Mouse (Mus musculus) embryonic facial prominence, embryonic 12.5 days (tissue): ENCODE measurements around the gene Cacna1c. TPM values are rescaled to one million over a fixed set of nuclear protein-coding genes. Genes with fewer than 3 reads are reported as not detected.

Experiments used
- ATAC-seq: fragments of 200-750 bp; cut with Nextera tagmentation; 2 replicates; pipeline ENCODE4 v1.8.0; 2017; ENCODE audit not compliant: insufficient number of reproducible peaks, insufficient read depth, low FRiP score, low TSS enrichment
- H3K27ac ChIP-seq: fragments of 300-500 bp; sonication (generic); 2 replicates; pipeline ENCODE4 v1.5.1; 2016; ENCODE audit warnings: mild to moderate bottlenecking
- H3K27me3 ChIP-seq: fragments of 300-500 bp; sonication (generic); 2 replicates; pipeline ENCODE4 v1.6.1; 2016; ENCODE audit warnings: mild to moderate bottlenecking, moderate library complexity
- H3K36me3 ChIP-seq: fragments of 300-500 bp; sonication (generic); 2 replicates; pipeline ENCODE4 v1.6.1; 2016; ENCODE audit warnings: mild to moderate bottlenecking
- H3K4me1 ChIP-seq: fragments of 300-500 bp; sonication (generic); 2 replicates; pipeline ENCODE4 v1.6.1; 2016
- H3K4me2 ChIP-seq: fragments of 300-500 bp; sonication (generic); replicated peaks from 2 replicates; pipeline ENCODE4 v1.6.1; 2016; ENCODE audit warnings: mild to moderate bottlenecking, moderate library complexity
- H3K4me3 ChIP-seq: fragments of 300-500 bp; sonication (generic); 2 replicates; pipeline ENCODE4 v1.5.1; 2016; ENCODE audit warnings: mild to moderate bottlenecking
- H3K9ac ChIP-seq: fragments of 300-500 bp; sonication (generic); 2 replicates; pipeline ENCODE4 v1.6.1; 2016; ENCODE audit warnings: mild to moderate bottlenecking, moderate library complexity
- H3K9me3 ChIP-seq: fragments of 300-500 bp; sonication (generic); 2 replicates; pipeline ENCODE4 v1.6.1; 2016; ENCODE audit warnings: mild to moderate bottlenecking, moderate library complexity
- WGBS: fragments of 180-500 bp; shearing (Covaris S2); methylation state at CpG from one replicate; pipeline ENCODE4 v1.1.7; 2016; 5-methylcytosine and 5-hydroxymethylcytosine counted together
- polyA plus RNA-seq: library from polyadenylated mRNA; unstranded; fragments of >200 nt; fragmentation: Nextera tagmentation; extraction: Ambion mirVana; gene quantifications from 2 replicates; pipeline ENCODE4 v1.2.1, GENCODE M21; 2016

Cacna1c gene
- 10.2 and 11.9 TPM in 2 replicates for polyA plus RNA-seq

GRCm38 (mm10) chr6:119196382-119197305, at the start of gene Cacna1c:
Gene Cacna1c, minus strand, starts transcription at chr6:119196418.
- WGBS = 82% methylated on average over 17 of the region's 17 CpGs
- H3K4me3 ChIP-seq = no peak within 1 kb of the TSS
- no peaks in the 10 kb centered on the region for H3K27me3 ChIP-seq
- H3K27ac ChIP-seq = no peak within 1 kb of the TSS
- H3K4me1 ChIP-seq = peaks cover 18% of the 10 kb centered on the region
- ATAC-seq = no peak
- no peak within 1 kb of the TSS for H3K9ac ChIP-seq
- H3K9me3 ChIP-seq = no peaks in the 10 kb centered on the region
- peaks cover 16% of the 10 kb centered on the region for H3K36me3 ChIP-seq
- H3K4me2 ChIP-seq = no peak within 1 kb of the TSS

GRCm38 (mm10) chr6:119240871-119241705, 44.9 kb upstream of the Cacna1c start:
- Histone ChIP-seq H3K27me3 (no peaks in the 10 kb centered on the region), H3K36me3 (no peaks in the 10 kb centered on the region), H3K4me1 (peaks cover 5% of the 10 kb centered on the region), H3K4me3 (no peak overlapping the region), H3K9me3 (peaks cover 2% of the 10 kb centered on the region; the same call in 1 of the 2 replicates), H3K4me2 (no peak overlapping the region), H3K9ac (no peak overlapping the region), H3K27ac (no peak overlapping the region)
- no peak for ATAC-seq
- 38% methylated on average over 21 of the region's 21 CpGs for WGBS

- Histone ChIP-seq H3K9ac (no peak overlapping the region), H3K4me1 (peaks cover 5% of the 10 kb centered on the region), H3K9me3 (no peaks in the 10 kb centered on the region), H3K27ac (no peak overlapping the region), H3K36me3 (no peaks in the 10 kb centered on the region), H3K4me3 (no peak overlapping the region), H3K4me2 (no peak overlapping the region), H3K27me3 (no peaks in the 10 kb centered on the region)
- 78% methylated on average over 7 of the region's 7 CpGs for WGBS
- ATAC-seq = no peak
Observed at GRCm38 (mm10) chr6:119240256-119240655, 44.0 kb upstream of the Cacna1c start.

- no peak overlapping the region for H3K4me3 ChIP-seq
- H3K4me2 ChIP-seq = no peak overlapping the region
- no peak for ATAC-seq
Observed at GRCm38 (mm10) chr6:119239341-119240005, 43.3 kb upstream of the Cacna1c start.

GRCm38 (mm10) chr6:119237427-119237989, 41.3 kb upstream of the Cacna1c start:
- no peak overlapping the region for H3K9ac ChIP-seq
- no peak overlapping the region for H3K4me3 ChIP-seq
- no peak overlapping the region for H3K27ac ChIP-seq
- no peaks in the 10 kb centered on the region for H3K36me3 ChIP-seq
- no peak for ATAC-seq
- H3K4me1 ChIP-seq = peaks cover 5% of the 10 kb centered on the region
- no peaks in the 10 kb centered on the region for H3K9me3 ChIP-seq
- H3K4me2 ChIP-seq = no peak overlapping the region
- 64% methylated on average over 8 of the region's 8 CpGs for WGBS
- H3K27me3 ChIP-seq = no peaks in the 10 kb centered on the region

More at GRCm38 (mm10) chr6:119239341-119240005, 43.3 kb upstream of the Cacna1c start:
- no peak overlapping the region for H3K27ac ChIP-seq
- no peaks in the 10 kb centered on the region for H3K36me3 ChIP-seq
- H3K9me3 ChIP-seq = no peaks in the 10 kb centered on the region
- H3K9ac ChIP-seq = no peak overlapping the region
- H3K4me1 ChIP-seq = peaks cover 5% of the 10 kb centered on the region
- H3K27me3 ChIP-seq = no peaks in the 10 kb centered on the region
- 71% methylated on average over 5 of the region's 5 CpGs for WGBS

GRCm38 (mm10) chr6:119236241-119236640, 40.0 kb upstream of the Cacna1c start, which contains the start of gene Cacna2d4:
Gene Cacna2d4, plus strand, starts transcription at chr6:119236526.
- ATAC-seq = no peak
- Histone ChIP-seq H3K27me3 (no peaks in the 10 kb centered on the region), H3K36me3 (no peaks in the 10 kb centered on the region), H3K4me3 (no peak within 1 kb of the TSS), H3K9ac (no peak within 1 kb of the TSS), H3K9me3 (no peaks in the 10 kb centered on the region), H3K4me1 (peaks cover 3% of the 10 kb centered on the region), H3K4me2 (no peak within 1 kb of the TSS), H3K27ac (no peak within 1 kb of the TSS)
- 71% methylated on average over 1 of the region's 1 CpGs for WGBS

GRCm38 (mm10) chr6:119235441-119235840, 39.2 kb upstream of the Cacna1c start:
- no peak overlapping the region for H3K4me2 ChIP-seq
- H3K9me3 ChIP-seq = no peaks in the 10 kb centered on the region
- H3K27me3 ChIP-seq = no peaks in the 10 kb centered on the region
- H3K9ac ChIP-seq = no peak overlapping the region
- ATAC-seq = no peak
- no peak overlapping the region for H3K4me3 ChIP-seq
- no peaks in the 10 kb centered on the region for H3K36me3 ChIP-seq
- no peaks in the 10 kb centered on the region for H3K4me1 ChIP-seq
- no peak overlapping the region for H3K27ac ChIP-seq
- WGBS = 76% methylated on average over 5 of the region's 5 CpGs

GRCm38 (mm10) chr6:119233066-119233465, 36.8 kb upstream of the Cacna1c start:
- Histone ChIP-seq H3K4me3 (no peak overlapping the region), H3K4me2 (no peak overlapping the region), H3K36me3 (no peaks in the 10 kb centered on the region), H3K9ac (no peak overlapping the region), H3K9me3 (no peaks in the 10 kb centered on the region), H3K27me3 (no peaks in the 10 kb centered on the region), H3K4me1 (no peaks in the 10 kb centered on the region), H3K27ac (no peak overlapping the region)
- no peak for ATAC-seq
- 28% methylated on average over 3 of the region's 3 CpGs for WGBS

GRCm38 (mm10) chr6:119228861-119229603, 32.8 kb upstream of the Cacna1c start:
- H3K36me3 ChIP-seq = no peaks in the 10 kb centered on the region
- H3K4me1 ChIP-seq = no peaks in the 10 kb centered on the region
- no peak overlapping the region for H3K9ac ChIP-seq
- no peaks in the 10 kb centered on the region for H3K27me3 ChIP-seq
- ATAC-seq = no peak
- H3K4me2 ChIP-seq = no peak overlapping the region
- WGBS = 72% methylated on average over 11 of the region's 11 CpGs
- no peak overlapping the region for H3K27ac ChIP-seq
- no peaks in the 10 kb centered on the region for H3K9me3 ChIP-seq
- no peak overlapping the region for H3K4me3 ChIP-seq

- H3K27ac ChIP-seq = no peak overlapping the region
- H3K27me3 ChIP-seq = no peaks in the 10 kb centered on the region
- peaks cover 4% of the 10 kb centered on the region; the same call in 1 of the 2 replicates for H3K36me3 ChIP-seq
- no peaks in the 10 kb centered on the region for H3K9me3 ChIP-seq
- no peak for ATAC-seq
- WGBS = 85% methylated on average over 8 of the region's 8 CpGs
- H3K9ac ChIP-seq = no peak overlapping the region
- H3K4me1 ChIP-seq = no peaks in the 10 kb centered on the region
- H3K4me3 ChIP-seq = no peak overlapping the region
- no peak overlapping the region for H3K4me2 ChIP-seq
Observed at GRCm38 (mm10) chr6:119227001-119227400, 30.8 kb upstream of the Cacna1c start.
